Mouse (Mus musculus) Patski (cell line): ENCODE data around the gene Rnf150. TPM values are rescaled to one million over a fixed set of nuclear protein-coding genes. Genes with fewer than 3 reads are reported as not detected.

ENCODE experiments used
- ATAC-seq: fragments of 100-300 bp; one replicate; pipeline ENCODE4 v1.8.0; 2021
- CTCF ChIA-PET: fragments of 350-600 bp; sonication (Branson Sonifier 250); formaldehyde crosslinking; loops from one replicate; lab custom pipeline; 2022; ENCODE audit warnings: inconsistent platforms; lab: Charles Lee
- POLR2A ChIA-PET: fragments of 350-600 bp; sonication (Branson Sonifier 250); formaldehyde crosslinking; loops from one replicate; lab custom pipeline; 2022; ENCODE audit warnings: antibody characterized with exemption, inconsistent platforms; lab: Charles Lee
- DNase-seq: peaks from one replicate; pipeline ENCODE4 v3.0.0-alpha.2; 2011; ENCODE audit warnings: low read depth, low spot score
- H3K27me3 ChIP-seq: fragments of 371-371 bp; one replicate; pipeline ENCODE4 v1.5.1; 2021
- CTCF ChIP-seq: fragments of 100-300 bp; IDR thresholded peaks from one replicate; pipeline ENCODE4 v1.5.1; 2021
- in situ Hi-C: fragments of 300-500 bp; cut with MboI; formaldehyde crosslinking; loops from 3 replicates; pipeline ENCODE4 v1.11.1; 2018; ENCODE audit warnings: low pct_unique_long_range_greater_than_20kb, mixed read lengths
- polyA plus RNA-seq: library from polyadenylated mRNA; unstranded; gene quantifications from one replicate; pipeline ENCODE4 v1.2.3, GENCODE M21; 2021

The Rnf150 gene
- polyA plus RNA-seq, 1 experiment from 2014 or later = 19.1 TPM

- H3K27me3 ChIP-seq = no peaks in the 10 kb centered on the region
- ChIA-PET CTCF (interaction anchor here (2.5 kb wide), 1 partner anchor 40 kb away, joined by 5 read pairs; no protein-coding TSS in a partner anchor), POLR2A (no interaction called here)
- TF ChIP-seq CTCF = no peak
- DNase-seq (no peak), ATAC-seq (no peak)
- in situ Hi-C loops = no loop called here
Observed at GRCm38 (mm10) chr8:82995727-82996438, 132.7 kb downstream of the Rnf150 start.

GRCm38 (mm10) chr8:82996843-82997242 lies 133.7 kb downstream of the Rnf150 start:
- in situ Hi-C loops = no loop called here
- CTCF ChIA-PET = interaction anchor here (2.5 kb wide), 1 partner anchor 39 kb away, joined by 5 read pairs; no protein-coding TSS in a partner anchor
- no peak for TF ChIP-seq CTCF

GRCm38 (mm10) chr8:82998778-82999177 lies 135.6 kb downstream of the Rnf150 start:
- in situ Hi-C loops = no loop called here
- ATAC-seq = no peak
- POLR2A ChIA-PET = no interaction called here
- H3K27me3 ChIP-seq = no peaks in the 10 kb centered on the region
- DNase-seq = no peak
- no peak for TF ChIP-seq CTCF
- CTCF ChIA-PET = no interaction called here

More at GRCm38 (mm10) chr8:82996843-82997242, 133.7 kb downstream of the Rnf150 start:
- no peak for DNase-seq
- no peak for ATAC-seq
- no peaks in the 10 kb centered on the region for H3K27me3 ChIP-seq
- POLR2A ChIA-PET = no interaction called here

GRCm38 (mm10) chr8:83003187-83003586 lies 140.0 kb downstream of the Rnf150 start:
- POLR2A ChIA-PET = no interaction called here

GRCm38 (mm10) chr8:83009481-83009880 lies 146.3 kb downstream of the Rnf150 start:
- POLR2A ChIA-PET = no interaction called here
- ATAC-seq = no peak

More at GRCm38 (mm10) chr8:83003187-83003586, 140.0 kb downstream of the Rnf150 start:
- TF ChIP-seq CTCF = no peak
- DNase-seq (no peak), ATAC-seq (no peak)
- H3K27me3 ChIP-seq = no peaks in the 10 kb centered on the region
- CTCF ChIA-PET = no interaction called here
- in situ Hi-C loops = no loop called here

GRCm38 (mm10) chr8:83011286-83011685 lies 148.1 kb downstream of the Rnf150 start:
- TF ChIP-seq CTCF = no peak
- ATAC-seq (no peak), DNase-seq (no peak)
- ChIA-PET CTCF (interaction anchor here (0.8 kb wide), 1 partner anchor 21 kb away, joined by 3 read pairs; no protein-coding TSS in a partner anchor), POLR2A (no interaction called here)
- in situ Hi-C loops = no loop called here
- no peaks in the 10 kb centered on the region for H3K27me3 ChIP-seq

More at GRCm38 (mm10) chr8:83009481-83009880, 146.3 kb downstream of the Rnf150 start:
- CTCF ChIA-PET = no interaction called here
- in situ Hi-C loops = no loop called here
- no peak for TF ChIP-seq CTCF
- no peaks in the 10 kb centered on the region for H3K27me3 ChIP-seq
- no peak for DNase-seq

- TF ChIP-seq CTCF = no peak
- ATAC-seq (no peak), DNase-seq (no peak)
- H3K27me3 ChIP-seq = no peaks in the 10 kb centered on the region
- ChIA-PET POLR2A (no interaction called here), CTCF (interaction anchor here (0.8 to 1.2 kb wide), 2 partner anchors 19 to 21 kb away, joined by 3 to 6 read pairs; no protein-coding TSS in a partner anchor)
- in situ Hi-C loops = no loop called here
Observed at GRCm38 (mm10) chr8:83011758-83012157, 148.6 kb downstream of the Rnf150 start.

- in situ Hi-C loops = no loop called here
- no peaks in the 10 kb centered on the region for H3K27me3 ChIP-seq
- no peak for ATAC-seq
- POLR2A ChIA-PET = interaction anchor here (0.6 to 0.9 kb wide), 2 partner anchors 10 to 376 kb away, joined by 3 to 4 read pairs; no protein-coding TSS in a partner anchor
- CTCF ChIA-PET = interaction anchor here (2.0 kb wide), 1 partner anchor 8 kb away, joined by 6 read pairs; no protein-coding TSS in a partner anchor
- TF ChIP-seq CTCF = no peak
- DNase-seq = no peak
Observed at GRCm38 (mm10) chr8:83028211-83028610, 165.1 kb downstream of the Rnf150 start.

GRCm38 (mm10) chr8:83032800-83033199 lies 169.6 kb downstream of the Rnf150 start:
- CTCF ChIA-PET = interaction anchor here (0.6 kb wide), 1 partner anchor 21 kb away, joined by 3 read pairs; no protein-coding TSS in a partner anchor
- POLR2A ChIA-PET = interaction anchor here (0.6 kb wide), 1 partner anchor 74 kb away, joined by 4 read pairs; no protein-coding TSS in a partner anchor

GRCm38 (mm10) chr8:83035141-83035540 lies 172.0 kb downstream of the Rnf150 start:
- in situ Hi-C loops = no loop called here
- no peak for TF ChIP-seq CTCF
- DNase-seq = no peak
- no peak for ATAC-seq
- POLR2A ChIA-PET = no interaction called here
- CTCF ChIA-PET = interaction anchor here (1.6 kb wide), 1 partner anchor 39 kb away, joined by 5 read pairs; no protein-coding TSS in a partner anchor
- H3K27me3 ChIP-seq = no peaks in the 10 kb centered on the region

More at GRCm38 (mm10) chr8:83032800-83033199, 169.6 kb downstream of the Rnf150 start:
- TF ChIP-seq CTCF = no peak
- DNase-seq = no peak
- no peaks in the 10 kb centered on the region for H3K27me3 ChIP-seq
- no peak for ATAC-seq
- in situ Hi-C loops = no loop called here
